Mouse (Mus musculus) liver, embryonic 14.5 days (tissue): ENCODE measurements at regions not wholly inside any gene's neighbourhood (a gene's known extent, or its start where the extent isn't known, plus 50 kb on each side); places are given as distances from the start of the nearest gene placed in this dataset.

Experiments used
- ATAC-seq: fragments of 200-750 bp; cut with Nextera tagmentation; 2 replicates; pipeline ENCODE4 v1.8.0; 2017; ENCODE audit warnings: moderate number of reproducible peaks, mild to moderate bottlenecking, moderate library complexity; ENCODE audit not compliant: insufficient read depth
- DNase-seq, 3 experiments: peaks; one replicate each; pipeline ENCODE4 v3.0.0-alpha.2; 2012 to 2013; ENCODE audit warnings: low read depth in 3 of 3, low spot score in 3 of 3
- H3K27ac ChIP-seq: fragments of 300-500 bp; sonication (generic); 2 replicates; pipeline ENCODE4 v1.5.1; 2014; ENCODE audit warnings: moderate library complexity, mild to moderate bottlenecking, control low read depth, inconsistent platforms
- H3K27me3 ChIP-seq: fragments of 300-500 bp; sonication (generic); 2 replicates; pipeline ENCODE4 v1.6.1; 2014; ENCODE audit warnings: mild to moderate bottlenecking, low read length, moderate library complexity; ENCODE audit not compliant: control insufficient read depth, insufficient read depth
- H3K36me3 ChIP-seq: fragments of 300-500 bp; sonication (generic); replicated peaks from 2 replicates; pipeline ENCODE4 v1.6.1; 2014; ENCODE audit warnings: low read depth; ENCODE audit not compliant: control insufficient read depth, insufficient read depth
- H3K4me1 ChIP-seq, 2 experiments: fragments of 200-500 bp in 1 of 2; fragments of 300-500 bp in 1 of 2; sonication (generic) in 1 of 2; replicated peaks; 2 replicates each; pipeline ENCODE4 v1.6.1; 2012 to 2014; ENCODE audit warnings: antibody characterized with exemption in 1 of 2, inconsistent platforms in 1 of 2, low read length in 1 of 2; ENCODE audit not compliant: control insufficient read depth in 2 of 2, insufficient read depth in 2 of 2
- H3K4me2 ChIP-seq: fragments of 300-500 bp; sonication (generic); 2 replicates; pipeline ENCODE4 v1.6.1; 2014; ENCODE audit warnings: low read depth, mild to moderate bottlenecking, control low read depth, moderate library complexity
- H3K4me3 ChIP-seq, 2 experiments: fragments of 200-500 bp in 1 of 2; fragments of 300-500 bp in 1 of 2; sonication (generic) in 1 of 2; 2 replicates each; pipeline ENCODE4 v1.5.1; 2012 to 2014; ENCODE audit warnings: low read depth in 2 of 2, low read length in 2 of 2, mild to moderate bottlenecking in 2 of 2, control low read depth in 1 of 2, inconsistent platforms in 1 of 2, moderate library complexity in 1 of 2; ENCODE audit not compliant: insufficient read depth in 1 of 2
- H3K9ac ChIP-seq: fragments of 300-500 bp; sonication (generic); replicated peaks from 2 replicates; pipeline ENCODE4 v1.6.1; 2014; ENCODE audit warnings: mild to moderate bottlenecking, control low read depth, moderate library complexity
- H3K9me3 ChIP-seq: fragments of 300-500 bp; sonication (generic); 2 replicates; pipeline ENCODE4 v1.6.1; 2016; ENCODE audit warnings: low read length, mixed read lengths; ENCODE audit not compliant: control insufficient read depth
- CTCF ChIP-seq: IDR thresholded peaks from 2 replicates; pipeline ENCODE4 v1.5.1; 2016; ENCODE audit warnings: antibody characterized with exemption, low read depth, control low read depth
- EP300 ChIP-seq: IDR thresholded peaks from 2 replicates; pipeline ENCODE4 v1.6.1; 2016; ENCODE audit warnings: antibody characterized with exemption, low read depth
- whole genome bisulfite sequencing: fragments of 180-500 bp; shearing (Covaris S2); extraction: QIAGEN DNeasy Blood & Tissue Kit; methylation state at CpG from one replicate; pipeline ENCODE4 v1.1.7; 2014; ENCODE audit not compliant: insufficient replicate concordance; 5-methylcytosine and 5-hydroxymethylcytosine counted together
- microRNA counts: library from miRNA; unstranded; fragments of <30 nt; microRNA quantifications from one replicate; lab custom pipeline; 2016
- microRNA-seq: library from miRNA; unstranded; fragments of <30 nt; microRNA quantifications from one replicate; pipeline ENCODE4, GENCODE M21; 2016

- Histone ChIP-seq H3K27ac (no peak overlapping the region), H3K4me1 (no peaks in the 10 kb centered on the region), H3K9ac (no peak overlapping the region), H3K27me3 (no peaks in the 10 kb centered on the region), H3K4me2 (no peak overlapping the region), H3K36me3 (no peaks in the 10 kb centered on the region), H3K9me3 (no peaks in the 10 kb centered on the region), H3K4me3 (no peak overlapping the region)
- DNase-seq, result no peak
- 56% methylated on average over 2 of the region's 2 CpGs for WGBS
- TF ChIP-seq CTCF, result no peak
- no peak for TF ChIP-seq EP300
- no peak for ATAC-seq
Measured at GRCm38 (mm10) chrX:19080021-19080420, 401.1 kb downstream of the Tex13c3 start.

MicroRNAs encoded in the stretch of these regions (microRNA counts, 519-probe panel; counts per million panel counts)
- microRNA mmu-miR-221 (lab: Ali Mortazavi, UCI), result 4,348 counts per million, percentile 19 among the panel's probes with 10 or more counts
- 69.9 counts per million for microRNA mmu-miR-222 (lab: Ali Mortazavi, UCI)

Small RNA genes in the stretch of these regions (microRNA-seq; reads per million reads assigned to microRNA genes)
- gene Mir221, result 847 reads per million, percentile 71 among the genes with 10 or more reads in this experiment
- 457 reads per million, percentile 65 among the genes with 10 or more reads in this experiment for gene Mir222
